Comparison of ENCODE assay signal across 8 mouse cellular contexts in genomic region chr2:128965505-128966105, GRCm38 (mm10). TPM values are rescaled to one million over a fixed set of nuclear protein-coding genes. Genes with fewer than 3 reads are reported as not detected.
DNase-seq lines count a peak whose midpoint lies in the region; ATAC-seq lines count a peak whose summit lies in the region.

No protein-coding gene starts in this region.

- H3K9ac ChIP-seq in forebrain, embryonic 12.5 days = no peak overlapping the region
- peak overlapping the region; percentile 18; the same call in 1 of the 2 replicates for H3K9ac ChIP-seq in liver, embryonic 13.5 days

- no peaks in the 10 kb centered on the region for H3K9me3 ChIP-seq in heart, embryonic 10.5 days
- H3K9me3 ChIP-seq in forebrain, embryonic 12.5 days = no peaks in the 10 kb centered on the region
- no peaks in the 10 kb centered on the region for H3K9me3 ChIP-seq in liver, embryonic 13.5 days (replicated peaks)

- no peak overlapping the region for H3K4me3 ChIP-seq in heart, embryonic 10.5 days
- H3K4me3 ChIP-seq in forebrain, embryonic 12.5 days (replicated peaks) = peak overlapping the region; percentile 13; the same call in 1 of the 2 replicates
- no peak overlapping the region for H3K4me3 ChIP-seq in liver, embryonic 13.5 days (replicated peaks)

- H3K27me3 ChIP-seq in heart, embryonic 10.5 days (ENCODE audit: insufficient read depth, poor library complexity, severe bottlenecking) = no peaks in the 10 kb centered on the region
- no peaks in the 10 kb centered on the region for H3K27me3 ChIP-seq in forebrain, embryonic 12.5 days
- H3K27me3 ChIP-seq in liver, embryonic 13.5 days = no peaks in the 10 kb centered on the region

- H3K4me1 ChIP-seq in heart, embryonic 10.5 days = peaks cover 7% of the 10 kb centered on the region; the same call in 1 of the 2 replicates
- H3K4me1 ChIP-seq in forebrain, embryonic 12.5 days = peaks cover 13% of the 10 kb centered on the region
- peaks cover 14% of the 10 kb centered on the region for H3K4me1 ChIP-seq in liver, embryonic 13.5 days (replicated peaks)

- ATAC-seq in forebrain, embryonic 12.5 days (ENCODE audit: low FRiP score) = no peak
- ATAC-seq in liver, embryonic 13.5 days (ENCODE audit: low read depth) = no peak
- no peak for ATAC-seq in activated CD4-positive, CD25-positive, alpha-beta regulatory T cell, adult 4 months

- no peaks in the 10 kb centered on the region for H3K36me3 ChIP-seq in heart, embryonic 10.5 days
- H3K36me3 ChIP-seq in forebrain, embryonic 12.5 days (replicated peaks) = no peaks in the 10 kb centered on the region
- no peaks in the 10 kb centered on the region for H3K36me3 ChIP-seq in liver, embryonic 13.5 days

- intact Hi-C loops in heart, postnatal 14 days (cut with DNase I) = loop anchor here (2.0 kb wide), 1 partner anchor 21 kb away; the partner anchor contains the start of gene Zc3h8

- H3K4me2 ChIP-seq in forebrain, embryonic 12.5 days = peak overlapping the region; percentile 57
- peak overlapping the region; percentile 29; the same call in 1 of the 2 replicates for H3K4me2 ChIP-seq in liver, embryonic 13.5 days

- WGBS in heart, embryonic 10.5 days = 57% methylated on average over 5 of the region's 5 CpGs
- WGBS in forebrain, embryonic 12.5 days = 32% methylated on average over 5 of the region's 5 CpGs
- WGBS in liver, embryonic 13.5 days (ENCODE audit: insufficient replicate concordance) = 72% methylated on average over 5 of the region's 5 CpGs

- peak overlapping the region; percentile 100 for H3K27ac ChIP-seq in heart, embryonic 10.5 days
- peak overlapping the region; percentile 76 for H3K27ac ChIP-seq in forebrain, embryonic 12.5 days
- no peak overlapping the region for H3K27ac ChIP-seq in liver, embryonic 13.5 days

- DNase-seq in heart, embryonic 10.5 days (ENCODE audit: low spot score) = no peak
- DNase-seq in heart, postnatal 14 days = no peak
- peak; percentile 51 for DNase-seq in 416B (ENCODE audit: low read depth)
- no peak for DNase-seq in liver, embryonic 13.5 days
- no peak for DNase-seq in left cerebral cortex, adult 8-10 months (ENCODE audit: low spot score in 2 of 2)
- no peak for DNase-seq in adrenal gland, postnatal 14 days

RNA-seq across cellular contexts. Expression of gene Zc3h6, which starts 1.6 kb away (rescaled TPM):
- polyA plus RNA-seq in heart, embryonic 10.5 days (2016; fragmentation: Nextera tagmentation; extraction: Ambion mirVana) = 0.78 and 1.1 TPM in 2 replicates
- total RNA-seq in heart, postnatal 14 days (2021) = 1 to 10 TPM; 3.6 to 4.8 TPM
- polyA plus RNA-seq in forebrain, embryonic 12.5 days (2016; fragmentation: Nextera tagmentation; extraction: Ambion mirVana) = 4.0 and 4.5 TPM in 2 replicates
- 0.71 and 0.85 TPM in 2 replicates for polyA plus RNA-seq in liver, embryonic 13.5 days (2015; fragmentation: Nextera tagmentation; extraction: Ambion mirVana)
- total RNA-seq in left cerebral cortex, adult 8-10 months (2022) = 10 to 100 TPM; 18.4 to 22.0 (median 19.5) TPM
- 4.1 and 7.1 TPM in 2 replicates for total RNA-seq in adrenal gland, postnatal 14 days (2021)
- polyA plus RNA-seq in activated CD4-positive, CD25-positive, alpha-beta regulatory T cell, adult 4 months (2017; shearing (Covaris generic)) = 1 to 10 TPM; 6.3 to 8.3 TPM

RNA-seq across cellular contexts. Expression of gene Gm10762, which starts 1.9 kb away (rescaled TPM):
- 10.0 and 11.7 TPM in 2 replicates for polyA plus RNA-seq in heart, embryonic 10.5 days (2016; fragmentation: Nextera tagmentation; extraction: Ambion mirVana)
- 10 to 100 TPM; 10.1 to 10.6 TPM for total RNA-seq in heart, postnatal 14 days (2021)
- 29.1 and 30.7 TPM in 2 replicates for polyA plus RNA-seq in forebrain, embryonic 12.5 days (2016; fragmentation: Nextera tagmentation; extraction: Ambion mirVana)
- 3.7 and 3.8 TPM in 2 replicates for polyA plus RNA-seq in liver, embryonic 13.5 days (2015; fragmentation: Nextera tagmentation; extraction: Ambion mirVana)
- 1 to 10 TPM; 3.3 to 5.3 (median 4.6) TPM for total RNA-seq in left cerebral cortex, adult 8-10 months (2022)
- 10.7 and 13.0 TPM in 2 replicates for total RNA-seq in adrenal gland, postnatal 14 days (2021)
- 1 to 10 TPM; 1.5 to 2.0 TPM for polyA plus RNA-seq in activated CD4-positive, CD25-positive, alpha-beta regulatory T cell, adult 4 months (2017; shearing (Covaris generic))

RNA-seq across cellular contexts. Expression of gene Zc3h8, which starts 21.7 kb away (rescaled TPM):
- 6.9 and 7.8 TPM in 2 replicates for polyA plus RNA-seq in heart, embryonic 10.5 days (2016; fragmentation: Nextera tagmentation; extraction: Ambion mirVana)
- total RNA-seq in heart, postnatal 14 days (2021) = 1 to 10 TPM; 3.2 to 4.3 TPM
- 8.7 and 10.5 TPM in 2 replicates for polyA plus RNA-seq in forebrain, embryonic 12.5 days (2016; fragmentation: Nextera tagmentation; extraction: Ambion mirVana)
- polyA plus RNA-seq in liver, embryonic 13.5 days (2015; fragmentation: Nextera tagmentation; extraction: Ambion mirVana) = 4.2 and 4.5 TPM in 2 replicates
- 1 to 10 TPM; 3.9 to 7.5 (median 6.1) TPM for total RNA-seq in left cerebral cortex, adult 8-10 months (2022)
- total RNA-seq in adrenal gland, postnatal 14 days (2021) = 3.9 and 4.7 TPM in 2 replicates
- polyA plus RNA-seq in activated CD4-positive, CD25-positive, alpha-beta regulatory T cell, adult 4 months (2017; shearing (Covaris generic)) = 1 to 10 TPM; 6.4 to 7.7 TPM
